Mouse (Mus musculus) natural killer cell, adult 2 months (primary cell): ENCODE measurements around the gene Impad1.

ENCODE experiments used
- DNase-seq, 2 experiments: peaks; one replicate each; pipeline ENCODE4 v3.0.0; 2022; ENCODE audit warnings: low spot score in 2 of 2

The Impad1 gene

GRCm38 (mm10) chr4:4792992-4793834 lies at the start of gene Impad1:
Gene Impad1 (minus strand): TSS chr4:4793355.
- peak; percentile 85 to 87 for DNase-seq

- DNase-seq: no peak
These were observed 47.0 kb upstream of the Impad1 start for GRCm38 (mm10) chr4:4840145-4840544.

- no peak for DNase-seq
These were observed 40.7 kb upstream of the Impad1 start for GRCm38 (mm10) chr4:4833789-4834295.

GRCm38 (mm10) chr4:4828131-4828530 lies 35.0 kb upstream of the Impad1 start:
- DNase-seq: no peak

- DNase-seq: no peak
These were observed 29.0 kb upstream of the Impad1 start for GRCm38 (mm10) chr4:4822119-4822518.

GRCm38 (mm10) chr4:4792141-4792991 lies 789 bp downstream of the Impad1 start:
- no peak for DNase-seq

- DNase-seq: no peak
These were observed 2.0 kb downstream of the Impad1 start for GRCm38 (mm10) chr4:4791180-4791579.

- no peak for DNase-seq
These were observed 8.0 kb downstream of the Impad1 start for GRCm38 (mm10) chr4:4785169-4785568.

GRCm38 (mm10) chr4:4784305-4784704 lies 8.8 kb downstream of the Impad1 start:
- no peak for DNase-seq

- no peak for DNase-seq
These were observed 9.5 kb downstream of the Impad1 start for GRCm38 (mm10) chr4:4783686-4783957.

GRCm38 (mm10) chr4:4782882-4783685 lies 10.1 kb downstream of the Impad1 start:
- no peak for DNase-seq

- DNase-seq: no peak
These were observed 13.8 kb downstream of the Impad1 start for GRCm38 (mm10) chr4:4779265-4779770.

GRCm38 (mm10) chr4:4771523-4772114 lies 21.5 kb downstream of the Impad1 start:
- DNase-seq: no peak

GRCm38 (mm10) chr4:4765806-4766205 lies 27.3 kb downstream of the Impad1 start:
- no peak for DNase-seq

GRCm38 (mm10) chr4:4758376-4758775 lies 34.8 kb downstream of the Impad1 start:
- no peak for DNase-seq

- no peak for DNase-seq
These were observed 63.7 kb downstream of the Impad1 start for GRCm38 (mm10) chr4:4729427-4729826.

GRCm38 (mm10) chr4:4726241-4726776 lies 66.8 kb downstream of the Impad1 start:
- no peak for DNase-seq

GRCm38 (mm10) chr4:4723821-4724220 lies 69.3 kb downstream of the Impad1 start:
- DNase-seq: no peak

- DNase-seq: no peak
These were observed 71.1 kb downstream of the Impad1 start for GRCm38 (mm10) chr4:4722081-4722480.

- no peak for DNase-seq
These were observed 75.3 kb downstream of the Impad1 start for GRCm38 (mm10) chr4:4717763-4718347.
